Mouse (Mus musculus) stomach, postnatal 0 days (tissue): ENCODE data around the gene Akt3. TPM values are rescaled to one million over a fixed set of nuclear protein-coding genes. Genes with fewer than 3 reads are reported as not detected.

Experiments used
- ATAC-seq: fragments of 200-750 bp; cut with Nextera tagmentation; 2 replicates; pipeline ENCODE4 v1.8.0; 2017; ENCODE audit not compliant: low FRiP score, low TSS enrichment
- DNase-seq: peaks from one replicate; pipeline ENCODE4 v3.0.0-alpha.2; 2016; ENCODE audit warnings: low spot score
- H3K27ac ChIP-seq: fragments of 300-500 bp; sonication (generic); replicated peaks from 2 replicates; pipeline ENCODE4 v1.5.1; 2014; ENCODE audit warnings: mild to moderate bottlenecking, control low read depth
- H3K27me3 ChIP-seq: fragments of 300-500 bp; sonication (generic); 2 replicates; pipeline ENCODE4 v1.6.1; 2014; ENCODE audit warnings: low read length; ENCODE audit not compliant: control insufficient read depth, insufficient read depth
- H3K36me3 ChIP-seq: fragments of 300-500 bp; sonication (generic); 2 replicates; pipeline ENCODE4 v1.6.1; 2014; ENCODE audit warnings: low read length, mixed read lengths; ENCODE audit not compliant: control insufficient read depth, insufficient read depth
- H3K4me1 ChIP-seq: fragments of 300-500 bp; sonication (generic); replicated peaks from 2 replicates; pipeline ENCODE4 v1.6.1; 2014; ENCODE audit warnings: antibody characterized with exemption; ENCODE audit not compliant: control insufficient read depth, insufficient read depth
- H3K4me2 ChIP-seq: fragments of 300-500 bp; sonication (generic); replicated peaks from 2 replicates; pipeline ENCODE4 v1.6.1; 2014; ENCODE audit warnings: low read depth, mild to moderate bottlenecking, control low read depth, moderate library complexity
- H3K4me3 ChIP-seq: fragments of 300-500 bp; sonication (generic); 2 replicates; pipeline ENCODE4 v1.5.1; 2014; ENCODE audit warnings: low read depth, low read length, control low read depth
- H3K9ac ChIP-seq: fragments of 300-500 bp; sonication (generic); 2 replicates; pipeline ENCODE4 v1.6.1; 2014; ENCODE audit warnings: mild to moderate bottlenecking, low read length, control low read depth, mixed read lengths
- H3K9me3 ChIP-seq: fragments of 300-500 bp; sonication (generic); 2 replicates; pipeline ENCODE4 v1.6.1; 2016; ENCODE audit warnings: low read length; ENCODE audit not compliant: control insufficient read depth
- CTCF ChIP-seq: IDR thresholded peaks from 2 replicates; pipeline ENCODE4 v1.5.1; 2016; ENCODE audit warnings: antibody characterized with exemption, low read depth, mild to moderate bottlenecking, moderate library complexity
- EP300 ChIP-seq: optimal IDR thresholded peaks from 2 replicates; pipeline ENCODE3; 2016; ENCODE audit warnings: antibody characterized with exemption
- WGBS: fragments of 180-500 bp; shearing (Covaris S2); extraction: QIAGEN DNeasy Blood & Tissue Kit; methylation state at CpG from one replicate; pipeline ENCODE4 v1.1.7; 2014; 5-methylcytosine and 5-hydroxymethylcytosine counted together
- polyA plus RNA-seq: library from polyadenylated mRNA; unstranded; fragments of >200 nt; fragmentation: Nextera tagmentation; extraction: Ambion mirVana; gene quantifications from 2 replicates; pipeline ENCODE4 v1.2.1, GENCODE M21; 2015

Akt3 gene
- polyA plus RNA-seq, 1 experiment from 2014 or later = 2.1 TPM

DNA sequence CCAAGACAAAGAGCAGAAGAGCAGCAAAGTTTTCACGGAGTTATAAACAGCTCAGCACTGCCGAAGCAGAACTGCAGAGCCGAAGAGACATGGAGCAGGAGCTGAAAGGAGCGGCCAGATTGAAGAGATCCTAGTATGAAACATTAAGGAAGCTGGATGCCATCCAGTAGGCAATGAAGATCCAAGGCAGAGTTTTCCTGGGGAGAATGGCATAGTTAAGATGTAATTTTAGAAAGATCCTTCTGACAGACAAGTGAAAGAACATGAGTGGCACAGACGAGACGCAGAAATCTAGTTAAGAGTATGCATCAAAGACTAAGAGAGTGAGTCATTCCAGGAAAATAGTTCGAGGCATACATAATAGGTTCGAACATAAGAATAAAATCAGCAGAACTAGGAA lies 131.3 kb downstream of the Akt3 start:
- H3K27me3 ChIP-seq = no peaks in the 10 kb centered on the region
- H3K4me2 ChIP-seq = no peak overlapping the region
- no peak for TF ChIP-seq EP300
- TF ChIP-seq CTCF = no peak
- DNase-seq = no peak
- H3K36me3 ChIP-seq = no peaks in the 10 kb centered on the region
- H3K4me1 ChIP-seq = no peaks in the 10 kb centered on the region
- 51% methylated on average over 8 of the region's 8 CpGs for WGBS
- no peak overlapping the region for H3K9ac ChIP-seq
- H3K4me3 ChIP-seq = no peak overlapping the region
- H3K9me3 ChIP-seq = no peaks in the 10 kb centered on the region
- H3K27ac ChIP-seq = no peak overlapping the region
- ATAC-seq = no peak

DNA sequence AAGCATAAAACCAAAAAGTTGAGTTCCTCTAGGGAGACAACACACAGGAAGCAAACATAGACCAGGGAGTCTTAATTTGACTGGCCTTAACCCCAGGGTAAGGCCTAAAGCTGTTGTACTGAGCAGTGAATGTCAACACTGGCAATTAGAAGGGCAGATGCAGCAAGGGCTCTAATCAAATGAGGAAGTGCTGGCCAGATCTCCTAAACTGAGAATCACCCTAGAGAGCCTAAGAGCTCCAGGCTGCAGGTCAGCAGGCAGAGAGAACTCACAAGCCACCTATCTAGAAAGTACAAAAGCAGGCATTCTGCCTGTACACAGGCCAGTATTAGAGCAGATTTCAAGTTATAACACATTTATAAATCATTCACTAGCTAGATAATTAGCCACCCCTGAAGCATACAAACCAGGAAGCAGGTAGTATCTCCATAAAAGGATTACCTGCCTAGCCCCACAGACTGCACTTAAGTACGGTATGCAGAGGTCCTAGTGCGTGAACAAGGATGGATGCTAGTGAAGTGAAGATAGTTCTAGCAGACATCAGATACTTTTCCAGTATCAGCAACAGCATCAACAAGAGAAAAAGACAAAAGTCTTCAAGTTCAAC lies 147.2 kb downstream of the Akt3 start:
- ATAC-seq (no peak), DNase-seq (no peak)
- Histone ChIP-seq H3K36me3 (no peaks in the 10 kb centered on the region), H3K27ac (no peak overlapping the region), H3K4me2 (no peak overlapping the region), H3K4me1 (no peaks in the 10 kb centered on the region), H3K9me3 (no peaks in the 10 kb centered on the region), H3K27me3 (no peaks in the 10 kb centered on the region), H3K9ac (no peak overlapping the region), H3K4me3 (no peak overlapping the region)
- TF ChIP-seq CTCF (no peak), EP300 (no peak)
- WGBS = 73% methylated on average over 2 of the region's 2 CpGs

DNA sequence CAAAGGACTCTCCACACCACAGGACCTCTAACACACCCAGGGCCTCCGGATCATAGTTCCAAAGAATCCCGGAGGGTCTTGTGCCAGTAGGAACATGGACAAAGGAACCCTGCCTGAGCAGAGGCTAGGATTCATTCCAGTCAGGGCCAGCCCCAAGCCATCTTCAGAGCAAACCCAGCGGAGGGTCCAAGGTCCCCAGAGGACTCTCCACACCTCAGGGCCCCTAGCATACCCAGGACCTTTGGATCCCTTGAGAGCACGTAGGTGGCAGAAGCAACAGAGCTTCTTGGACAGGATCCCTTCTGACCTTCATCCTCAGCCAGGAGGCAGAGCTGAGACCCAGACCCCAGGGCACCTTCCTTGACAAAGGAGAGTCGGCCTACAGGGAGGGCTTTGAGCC lies 167.5 kb downstream of the Akt3 start:
- Histone ChIP-seq H3K4me1 (no peaks in the 10 kb centered on the region), H3K27me3 (no peaks in the 10 kb centered on the region), H3K4me2 (no peak overlapping the region), H3K9me3 (no peaks in the 10 kb centered on the region), H3K9ac (no peak overlapping the region), H3K36me3 (no peaks in the 10 kb centered on the region), H3K27ac (no peak overlapping the region), H3K4me3 (no peak overlapping the region)
- 90% methylated on average over 5 of the region's 5 CpGs for WGBS
- DNase-seq = no peak
- no peak for TF ChIP-seq EP300
- no peak for TF ChIP-seq CTCF
- no peak for ATAC-seq

DNA sequence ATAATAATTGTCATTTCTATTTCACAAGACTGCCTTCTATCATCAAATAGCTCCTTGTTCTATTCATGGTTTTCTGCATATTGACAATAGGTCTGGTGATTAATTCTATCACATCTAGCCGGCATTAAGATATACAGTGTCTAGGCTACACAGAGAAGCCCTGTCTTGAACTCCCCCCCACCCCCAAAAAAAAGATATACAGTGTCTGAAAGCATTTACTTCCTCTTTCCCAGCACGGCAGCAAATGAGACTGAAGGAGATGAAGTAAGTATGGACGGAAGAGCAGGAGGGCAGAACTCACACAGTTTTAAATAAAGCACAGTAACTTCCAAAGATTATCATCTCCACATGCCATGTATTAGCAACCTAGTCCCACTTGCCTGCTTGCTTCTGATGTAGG lies 168.5 kb downstream of the Akt3 start:
- Histone ChIP-seq H3K27ac (no peak overlapping the region), H3K4me1 (no peaks in the 10 kb centered on the region), H3K36me3 (no peaks in the 10 kb centered on the region), H3K4me3 (no peak overlapping the region), H3K9me3 (no peaks in the 10 kb centered on the region), H3K9ac (no peak overlapping the region), H3K4me2 (no peak overlapping the region), H3K27me3 (no peaks in the 10 kb centered on the region)
- WGBS = 42% methylated on average over 3 of the region's 3 CpGs
- ATAC-seq = no peak
- TF ChIP-seq EP300 (no peak), CTCF (no peak)
- DNase-seq = no peak

GRCm38 (mm10) chr1:177089048-177089447 lies 169.0 kb downstream of the Akt3 start:
- ATAC-seq (no peak), DNase-seq (no peak)
- no peak for TF ChIP-seq CTCF
- TF ChIP-seq EP300 = no peak
- Histone ChIP-seq H3K9me3 (no peaks in the 10 kb centered on the region), H3K36me3 (no peaks in the 10 kb centered on the region), H3K4me1 (no peaks in the 10 kb centered on the region), H3K4me2 (no peak overlapping the region), H3K9ac (no peak overlapping the region), H3K27me3 (no peaks in the 10 kb centered on the region), H3K4me3 (no peak overlapping the region), H3K27ac (no peak overlapping the region)
- WGBS = 76% methylated on average over 4 of the region's 4 CpGs

GRCm38 (mm10) chr1:177081957-177082645 lies 175.9 kb downstream of the Akt3 start:
- WGBS = 75% methylated on average over 1 of the region's 1 CpGs
- H3K36me3 ChIP-seq = no peaks in the 10 kb centered on the region
- no peaks in the 10 kb centered on the region for H3K27me3 ChIP-seq
- DNase-seq = no peak
- no peak for ATAC-seq
- TF ChIP-seq EP300 (no peak), CTCF (no peak)
- no peaks in the 10 kb centered on the region for H3K4me1 ChIP-seq
- no peak overlapping the region for H3K9ac ChIP-seq
- H3K4me3 ChIP-seq = no peak overlapping the region
- no peaks in the 10 kb centered on the region for H3K9me3 ChIP-seq
- H3K27ac ChIP-seq = no peak overlapping the region
- no peak overlapping the region for H3K4me2 ChIP-seq
